Mouse (Mus musculus): Measurements from ENCODE around the gene Madcam1.

Gene Madcam1

GRCm38 (mm10) chr10:79668076-79668475 is 3.7 kb downstream of the Madcam1 start:
- DNase-seq (ENCODE audit: low spot score), result no peak

GRCm38 (mm10) chr10:79668771-79669575 is 4.6 kb downstream of the Madcam1 start, which contains the start of gene Tpgs1:
Gene Tpgs1 (plus strand): TSS chr10:79669369.
- DNase-seq (ENCODE audit: low spot score), result peak; percentile 83

- DNase-seq (ENCODE audit: low spot score), result peak; percentile 51
These were observed 5.3 kb downstream of the Madcam1 start for GRCm38 (mm10) chr10:79669576-79670057.

GRCm38 (mm10) chr10:79670071-79670888 is 5.9 kb downstream of the Madcam1 start:
- no peak for DNase-seq (ENCODE audit: low spot score)

GRCm38 (mm10) chr10:79671396-79672087 is 7.2 kb downstream of the Madcam1 start:
- no peak for DNase-seq (ENCODE audit: low spot score)

GRCm38 (mm10) chr10:79672088-79672455 is 7.7 kb downstream of the Madcam1 start:
- no peak for DNase-seq (ENCODE audit: low spot score)

GRCm38 (mm10) chr10:79673054-79673453 is 8.7 kb downstream of the Madcam1 start:
- no peak for DNase-seq (ENCODE audit: low spot score)

- DNase-seq (ENCODE audit: low spot score), result no peak
These were observed 11.1 kb downstream of the Madcam1 start for GRCm38 (mm10) chr10:79675346-79676035.

- no peak for DNase-seq (ENCODE audit: low spot score)
These were observed 16.5 kb downstream of the Madcam1 start for GRCm38 (mm10) chr10:79680606-79681495.

GRCm38 (mm10) chr10:79681591-79682245 is 17.4 kb downstream of the Madcam1 start, which contains the start of gene Cdc34:
Gene Cdc34 (plus strand): TSS chr10:79682195.
- DNase-seq (ENCODE audit: low spot score), result peak; percentile 99

- DNase-seq (ENCODE audit: low spot score), result no peak
These were observed 18.2 kb downstream of the Madcam1 start for GRCm38 (mm10) chr10:79682551-79682915.

GRCm38 (mm10) chr10:79682916-79683582 is 18.7 kb downstream of the Madcam1 start:
- peak; percentile 36 for DNase-seq (ENCODE audit: low spot score)

GRCm38 (mm10) chr10:79683726-79684640 is 19.6 kb downstream of the Madcam1 start:
- DNase-seq (ENCODE audit: low spot score), result no peak

- DNase-seq (ENCODE audit: low spot score), result no peak
These were observed 20.6 kb downstream of the Madcam1 start for GRCm38 (mm10) chr10:79684770-79685600.

GRCm38 (mm10) chr10:79686219-79686618 is 21.9 kb downstream of the Madcam1 start:
- DNase-seq (ENCODE audit: low spot score), result no peak

- no peak for DNase-seq (ENCODE audit: low spot score)
These were observed 22.3 kb downstream of the Madcam1 start for GRCm38 (mm10) chr10:79686691-79687090.

- no peak for DNase-seq (ENCODE audit: low spot score)
These were observed 23.2 kb downstream of the Madcam1 start for GRCm38 (mm10) chr10:79687513-79687912.

Measured in ovary, postnatal 14 days (tissue).